In genomic region chr6:55565260-55566209, GRCm38 (mm10) we compare ENCODE assay signal across 22 mouse cellular contexts.
A peak's percentile ranks its signal among the peaks of the same experiment; 100 is the strongest.
DNase-seq lines count a peak whose midpoint lies in the region; ATAC-seq and TF ChIP-seq lines count a peak whose summit lies in the region.
"Had no signal": no experiment of that assay in that cellular context is flagged by ENCODE, and none has a peak within 500 bp of the region (broad histone marks: within the 10 kb centered on the region; RNA-seq: fewer than 3 reads in every experiment).

No protein-coding gene starts in this region.

- no peak for DNase-seq in frontal cortex, postnatal 10 days (ENCODE audit: low spot score in 2 of 2)
- DNase-seq in midbrain, embryonic 14.5 days: peak; percentile 42
- no peak for DNase-seq in midbrain, embryonic 11.5 days (ENCODE audit: low spot score, missing footprints)
- peak; percentile 90 for DNase-seq in brain, embryonic 14.5 days (ENCODE audit: low read depth)
- DNase-seq in forebrain, postnatal 0 days: peak; percentile 78
- no peak for DNase-seq in spleen, postnatal 4 days (ENCODE audit: low spot score in 2 of 2)
- DNase-seq: adrenal gland, adult 2 months; adrenal gland, postnatal 25 days; cerebellum, adult 11 months; cerebellum, adult 8-10 months; cerebellum, postnatal 14 days; embryo, embryonic 11 days; gastrocnemius, postnatal 10 days; heart, adult 2 months had no signal

- no peaks in the 10 kb centered on the region for H3K9me3 ChIP-seq in midbrain, embryonic 14.5 days (ENCODE audit: control insufficient read depth, low read length)
- no peaks in the 10 kb centered on the region for H3K9me3 ChIP-seq in midbrain, embryonic 11.5 days (ENCODE audit: control insufficient read depth, low read length)
- no peaks in the 10 kb centered on the region for H3K9me3 ChIP-seq in forebrain, postnatal 0 days (ENCODE audit: low read length)
- H3K9me3 ChIP-seq: embryonic facial prominence, embryonic 15.5 days; heart, embryonic 15.5 days; hindbrain, embryonic 10.5 days; intestine, embryonic 15.5 days had no signal

- no peak for TF ChIP-seq CTCF in brain, embryonic 14.5 days (IDR thresholded peaks at IDR 0.05; ENCODE audit: borderline replicate concordance, extremely low read depth, insufficient read depth, insufficient read length)
- TF ChIP-seq CTCF in forebrain, postnatal 0 days (IDR thresholded peaks at IDR 0.05; ENCODE audit: low read depth): no peak

- 58% methylated on average over 14 of the region's 14 CpGs for WGBS in midbrain, embryonic 14.5 days
- 78% methylated on average over 14 of the region's 14 CpGs for WGBS in midbrain, embryonic 11.5 days
- WGBS in forebrain, postnatal 0 days: 47% methylated on average over 14 of the region's 14 CpGs

- H3K4me1 ChIP-seq in midbrain, embryonic 14.5 days (ENCODE audit: control insufficient read depth, insufficient read depth, low read length): no peaks in the 10 kb centered on the region
- no peaks in the 10 kb centered on the region for H3K4me1 ChIP-seq in midbrain, embryonic 11.5 days (ENCODE audit: control insufficient read depth, insufficient read depth, low read length)
- no peaks in the 10 kb centered on the region; the same call in 1 of the 2 replicates for H3K4me1 ChIP-seq in forebrain, postnatal 0 days (ENCODE audit: insufficient read depth)
- H3K4me1 ChIP-seq: embryonic facial prominence, embryonic 15.5 days; heart, embryonic 15.5 days; hindbrain, embryonic 10.5 days; intestine, embryonic 15.5 days had no signal

- H3K4me3 ChIP-seq in midbrain, embryonic 14.5 days (replicated peaks; ENCODE audit: low read depth, low read length): no peak overlapping the region
- no peak overlapping the region for H3K4me3 ChIP-seq in midbrain, embryonic 11.5 days (ENCODE audit: low read depth, low read length)
- no peak overlapping the region for H3K4me3 ChIP-seq in forebrain, postnatal 0 days (ENCODE audit: low read depth, low read length)
- H3K4me3 ChIP-seq: embryonic facial prominence, embryonic 15.5 days; erythroblast, embryonic 14.5 days; heart, adult 2 months; heart, embryonic 15.5 days; hindbrain, embryonic 10.5 days; intestine, embryonic 15.5 days had no signal

- no peaks in the 10 kb centered on the region for H3K36me3 ChIP-seq in midbrain, embryonic 14.5 days (ENCODE audit: control insufficient read depth, insufficient read depth, low read length)
- no peaks in the 10 kb centered on the region for H3K36me3 ChIP-seq in midbrain, embryonic 11.5 days (ENCODE audit: control insufficient read depth, insufficient read depth, low read length)
- no peaks in the 10 kb centered on the region for H3K36me3 ChIP-seq in forebrain, postnatal 0 days (ENCODE audit: insufficient read depth)
- H3K36me3 ChIP-seq: embryonic facial prominence, embryonic 15.5 days; heart, embryonic 15.5 days; hindbrain, embryonic 10.5 days; intestine, embryonic 15.5 days had no signal

- H3K27ac ChIP-seq in midbrain, embryonic 14.5 days (replicated peaks; ENCODE audit: low read depth, low read length): no peak overlapping the region
- H3K27ac ChIP-seq in midbrain, embryonic 11.5 days (ENCODE audit: low read depth, low read length): no peak overlapping the region
- H3K27ac ChIP-seq in forebrain, postnatal 0 days (ENCODE audit: low read depth, low read length): peak overlapping the region; percentile 75
- H3K27ac ChIP-seq: embryonic facial prominence, embryonic 15.5 days; heart, adult 2 months; heart, embryonic 15.5 days; hindbrain, embryonic 10.5 days; hindbrain, embryonic 14.5 days; intestine, embryonic 15.5 days had no signal

- no peaks in the 10 kb centered on the region for H3K27me3 ChIP-seq in midbrain, embryonic 14.5 days (ENCODE audit: control insufficient read depth, insufficient read depth, low read length)
- no peaks in the 10 kb centered on the region for H3K27me3 ChIP-seq in midbrain, embryonic 11.5 days (ENCODE audit: control insufficient read depth, insufficient read depth, low read length)
- H3K27me3 ChIP-seq in forebrain, postnatal 0 days (ENCODE audit: insufficient read depth, low read length): no peaks in the 10 kb centered on the region
- H3K27me3 ChIP-seq: embryonic facial prominence, embryonic 15.5 days; heart, embryonic 15.5 days; intestine, embryonic 15.5 days had no signal

- no peak overlapping the region for H3K4me2 ChIP-seq in midbrain, embryonic 14.5 days (ENCODE audit: low read length)
- no peak overlapping the region for H3K4me2 ChIP-seq in midbrain, embryonic 11.5 days
- no peak overlapping the region for H3K4me2 ChIP-seq in forebrain, postnatal 0 days (ENCODE audit: low read depth)
- H3K4me2 ChIP-seq: embryonic facial prominence, embryonic 15.5 days; heart, embryonic 11.5 days; heart, embryonic 15.5 days; hindbrain, embryonic 14.5 days; intestine, embryonic 15.5 days had no signal

- no peak overlapping the region for H3K9ac ChIP-seq in midbrain, embryonic 14.5 days (replicated peaks; ENCODE audit: low read length)
- no peak overlapping the region for H3K9ac ChIP-seq in midbrain, embryonic 11.5 days (ENCODE audit: low read length)
- no peak overlapping the region for H3K9ac ChIP-seq in forebrain, postnatal 0 days
- H3K9ac ChIP-seq: embryonic facial prominence, embryonic 15.5 days; heart, embryonic 15.5 days; hindbrain, embryonic 14.5 days; intestine, embryonic 15.5 days had no signal

- peak; percentile 60 for ATAC-seq in frontal cortex, adult (ENCODE audit: low TSS enrichment)
- ATAC-seq in midbrain, embryonic 14.5 days (ENCODE audit: low FRiP score, low TSS enrichment): no peak
- ATAC-seq in midbrain, embryonic 11.5 days (ENCODE audit: low FRiP score): no peak
- peak; percentile 87 for ATAC-seq in forebrain, postnatal 0 days
- ATAC-seq: intestine, embryonic 15.5 days had no signal

- TF ChIP-seq POLR2A in brain, embryonic 14.5 days (IDR thresholded peaks at IDR 0.05; ENCODE audit: borderline replicate concordance, extremely low read depth, insufficient read depth, insufficient read length, poor library complexity, severe bottlenecking): no peak

Comparison
In these comparisons a context has a peak if more than half of its experiments do, and no peak if none do; other contexts are left out.
1. DNase-seq: peak in midbrain, embryonic 14.5 days (single experiment), brain, embryonic 14.5 days (single experiment) and forebrain, postnatal 0 days (single experiment); none in frontal cortex, postnatal 10 days (0 of 2), midbrain, embryonic 11.5 days (single experiment) and spleen, postnatal 4 days (0 of 2).
2. ATAC-seq: peak in frontal cortex, adult (single experiment) and forebrain, postnatal 0 days (single experiment); none in midbrain, embryonic 14.5 days (single experiment) and midbrain, embryonic 11.5 days (single experiment).